Mouse (Mus musculus): ENCODE results near the gene Rcan1. TPM values are rescaled to one million over a fixed set of nuclear protein-coding genes. Genes with fewer than 3 reads are reported as not detected.

Gene Rcan1
- polyA plus RNA-seq, 2 experiments = 28.2 to 38.0 TPM

DNA sequence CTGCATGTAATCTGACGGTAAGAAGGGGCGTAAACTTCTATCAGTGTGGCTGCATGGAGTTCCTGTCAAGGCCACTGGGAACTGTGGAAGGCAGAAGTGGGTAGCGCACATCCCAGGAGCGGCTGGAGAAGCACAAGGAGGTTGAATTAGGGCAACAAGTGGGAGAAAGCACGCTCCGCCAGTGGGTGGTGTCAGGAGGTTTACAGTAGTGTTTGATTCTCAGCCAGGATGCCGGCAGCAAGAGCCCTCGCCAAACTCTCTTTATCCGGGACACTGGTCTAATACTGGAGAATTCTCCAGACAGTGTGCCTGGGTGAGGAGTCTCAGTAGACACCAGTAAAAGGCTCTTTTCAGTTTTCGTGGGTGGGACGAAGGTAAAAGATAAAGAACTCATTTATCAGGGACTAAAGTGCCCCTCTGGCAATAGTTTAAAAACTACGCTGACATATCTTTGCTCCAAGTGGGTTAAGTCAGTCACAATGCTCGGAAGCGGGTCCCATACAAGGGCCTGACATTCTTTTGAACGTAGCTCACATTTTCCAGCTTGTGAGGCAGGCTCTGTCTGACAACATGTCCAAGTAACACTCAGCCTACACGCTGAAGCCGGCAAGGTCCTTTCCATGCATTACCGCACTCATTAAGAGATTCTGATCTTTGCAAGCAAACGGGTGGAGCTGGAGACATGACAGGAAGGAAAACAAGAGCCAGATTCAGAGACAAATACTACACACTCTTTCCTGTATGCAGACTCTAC is 42.3 kb downstream of the Rcan1 start:
- Histone ChIP-seq H3K27ac (replicated peaks; ENCODE audit: low read depth, low read length) (peak overlapping the region; percentile 28; the same call in 1 of the 2 replicates), H3K4me2 (replicated peaks; ENCODE audit: low read depth, low read length, severe bottlenecking) (no peak overlapping the region), H3K4me3 (replicated peaks; ENCODE audit: low read length) (no peak overlapping the region), H3K9me3 (ENCODE audit: control insufficient read depth, low read length) (no peaks in the 10 kb centered on the region), H3K36me3 (ENCODE audit: control insufficient read depth, insufficient read depth, low read length) (no peaks in the 10 kb centered on the region; the same call in 1 of the 2 replicates), H3K4me1 (ENCODE audit: control insufficient read depth, insufficient read depth, low read length) (peaks cover 37% of the 10 kb centered on the region), H3K27me3 (ENCODE audit: control insufficient read depth, insufficient read depth, low read length) (no peaks in the 10 kb centered on the region), H3K9ac (ENCODE audit: low read depth, low read length, severe bottlenecking) (no peak overlapping the region)
- no peak for TF ChIP-seq POLR2A (IDR thresholded peaks at IDR 0.05; ENCODE audit: borderline replicate concordance, extremely low read depth, insufficient read depth, insufficient read length)
- whole genome bisulfite sequencing = 39% methylated on average over 19 of the region's 19 CpGs
- DNase-seq (ENCODE audit: low spot score) (peak; percentile 76), ATAC-seq (ENCODE audit: low FRiP score, low read depth) (no peak; the same call in 1 of the 2 replicates)

DNA sequence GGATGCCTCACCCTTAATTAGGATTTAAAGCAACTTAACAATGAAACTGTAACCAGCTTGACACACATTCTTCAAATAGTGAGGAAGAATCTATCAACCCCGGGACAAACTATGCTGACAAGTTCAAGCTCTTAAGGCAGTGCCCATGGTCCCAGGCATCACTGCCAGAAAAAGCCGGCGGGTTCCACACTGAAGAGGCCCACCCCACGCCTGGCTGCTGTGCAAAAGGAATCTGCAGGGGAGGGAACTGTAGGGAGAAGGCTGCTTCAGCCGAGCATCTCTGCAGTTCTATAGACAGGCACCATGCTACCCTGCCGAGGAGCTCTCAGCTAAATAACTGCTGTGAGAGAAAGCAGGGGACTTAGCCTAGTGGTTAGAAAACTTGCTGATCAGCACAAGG is 44.0 kb downstream of the Rcan1 start:
- peaks cover 53% of the 10 kb centered on the region for H3K4me1 ChIP-seq (ENCODE audit: control insufficient read depth, insufficient read depth, low read length)
- H3K27me3 ChIP-seq (ENCODE audit: control insufficient read depth, insufficient read depth, low read length) = no peaks in the 10 kb centered on the region
- no peak overlapping the region for H3K27ac ChIP-seq (replicated peaks; ENCODE audit: low read depth, low read length)
- no peak overlapping the region for H3K9ac ChIP-seq (ENCODE audit: low read depth, low read length, severe bottlenecking)
- WGBS = 51% methylated on average over 6 of the region's 6 CpGs
- no peak overlapping the region for H3K4me2 ChIP-seq (replicated peaks; ENCODE audit: low read depth, low read length, severe bottlenecking)
- no peak for ATAC-seq (ENCODE audit: low FRiP score, low read depth)
- H3K9me3 ChIP-seq (ENCODE audit: control insufficient read depth, low read length) = no peaks in the 10 kb centered on the region
- H3K36me3 ChIP-seq (ENCODE audit: control insufficient read depth, insufficient read depth, low read length) = no peaks in the 10 kb centered on the region
- TF ChIP-seq POLR2A (IDR thresholded peaks at IDR 0.05; ENCODE audit: borderline replicate concordance, extremely low read depth, insufficient read depth, insufficient read length) = no peak
- no peak overlapping the region for H3K4me3 ChIP-seq (replicated peaks; ENCODE audit: low read length)
- DNase-seq (ENCODE audit: low spot score) = no peak

DNA sequence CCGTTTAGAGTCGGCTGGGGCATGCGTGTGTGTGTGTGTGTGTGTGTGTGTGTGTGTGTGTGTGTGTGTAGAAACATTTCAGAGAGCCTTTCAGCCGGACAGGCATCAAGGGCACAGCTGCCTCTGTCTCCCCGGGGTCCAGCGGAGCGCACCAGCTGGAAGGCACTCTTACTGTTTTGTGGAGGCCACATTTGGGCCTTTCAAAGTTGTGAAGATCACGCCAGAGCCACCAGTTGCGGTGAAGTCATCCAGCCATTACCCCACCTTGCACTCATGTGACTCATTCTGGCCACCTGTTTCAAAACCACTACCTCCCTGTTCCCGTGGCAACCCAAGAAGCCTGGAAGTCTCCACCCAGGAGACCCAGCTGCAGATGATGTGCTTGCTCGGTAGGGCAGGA is 44.8 kb downstream of the Rcan1 start:
- no peak for TF ChIP-seq POLR2A (IDR thresholded peaks at IDR 0.05; ENCODE audit: borderline replicate concordance, extremely low read depth, insufficient read depth, insufficient read length)
- Histone ChIP-seq H3K4me2 (replicated peaks; ENCODE audit: low read depth, low read length, severe bottlenecking) (no peak overlapping the region), H3K4me1 (ENCODE audit: control insufficient read depth, insufficient read depth, low read length) (peaks cover 58% of the 10 kb centered on the region), H3K27me3 (ENCODE audit: control insufficient read depth, insufficient read depth, low read length) (no peaks in the 10 kb centered on the region), H3K9ac (ENCODE audit: low read depth, low read length, severe bottlenecking) (no peak overlapping the region), H3K36me3 (ENCODE audit: control insufficient read depth, insufficient read depth, low read length) (no peaks in the 10 kb centered on the region), H3K27ac (replicated peaks; ENCODE audit: low read depth, low read length) (no peak overlapping the region), H3K4me3 (replicated peaks; ENCODE audit: low read length) (no peak overlapping the region), H3K9me3 (ENCODE audit: control insufficient read depth, low read length) (no peaks in the 10 kb centered on the region)
- WGBS = 66% methylated on average over 11 of the region's 11 CpGs
- ATAC-seq (ENCODE audit: low FRiP score, low read depth) (peak; percentile 38; the same call in 1 of the 2 replicates), DNase-seq (ENCODE audit: low spot score) (no peak)

DNA sequence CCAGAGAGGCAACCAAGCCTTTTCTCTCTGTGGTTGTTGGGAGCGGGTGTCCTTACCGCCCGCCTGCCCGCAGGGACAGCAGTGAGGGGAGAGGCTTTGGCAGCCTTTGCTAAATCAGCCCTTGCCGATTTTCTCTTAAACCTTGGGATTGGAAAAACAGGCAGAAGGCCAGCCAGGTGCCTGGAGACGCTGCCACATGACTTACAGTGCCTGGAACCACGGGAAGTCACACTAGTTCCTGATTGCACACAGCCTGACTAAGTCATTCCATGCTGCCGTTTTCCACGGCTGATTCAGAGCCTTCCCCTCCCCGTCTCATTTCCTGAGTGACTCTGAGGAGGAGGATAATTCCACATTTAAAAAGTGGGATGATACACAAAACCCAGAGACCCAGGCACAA is 47.3 kb downstream of the Rcan1 start:
- no peaks in the 10 kb centered on the region for H3K36me3 ChIP-seq (ENCODE audit: control insufficient read depth, insufficient read depth, low read length)
- peaks cover 46% of the 10 kb centered on the region for H3K4me1 ChIP-seq (ENCODE audit: control insufficient read depth, insufficient read depth, low read length)
- peak; percentile 71 for DNase-seq (ENCODE audit: low spot score)
- H3K27me3 ChIP-seq (ENCODE audit: control insufficient read depth, insufficient read depth, low read length) = no peaks in the 10 kb centered on the region
- peak overlapping the region; percentile 40 for H3K4me2 ChIP-seq (replicated peaks; ENCODE audit: low read depth, low read length, severe bottlenecking)
- H3K9ac ChIP-seq (ENCODE audit: low read depth, low read length, severe bottlenecking) = peak overlapping the region; percentile 14; the same call in 1 of the 2 replicates
- no peak for TF ChIP-seq POLR2A (IDR thresholded peaks at IDR 0.05; ENCODE audit: borderline replicate concordance, extremely low read depth, insufficient read depth, insufficient read length)
- peak overlapping the region; percentile 84 for H3K27ac ChIP-seq (replicated peaks; ENCODE audit: low read depth, low read length)
- H3K9me3 ChIP-seq (ENCODE audit: control insufficient read depth, low read length) = no peaks in the 10 kb centered on the region
- H3K4me3 ChIP-seq (replicated peaks; ENCODE audit: low read length) = no peak overlapping the region
- 14% methylated on average over 10 of the region's 10 CpGs for WGBS
- ATAC-seq (ENCODE audit: low FRiP score, low read depth) = peak; percentile 59; the same call in 1 of the 2 replicates

DNA sequence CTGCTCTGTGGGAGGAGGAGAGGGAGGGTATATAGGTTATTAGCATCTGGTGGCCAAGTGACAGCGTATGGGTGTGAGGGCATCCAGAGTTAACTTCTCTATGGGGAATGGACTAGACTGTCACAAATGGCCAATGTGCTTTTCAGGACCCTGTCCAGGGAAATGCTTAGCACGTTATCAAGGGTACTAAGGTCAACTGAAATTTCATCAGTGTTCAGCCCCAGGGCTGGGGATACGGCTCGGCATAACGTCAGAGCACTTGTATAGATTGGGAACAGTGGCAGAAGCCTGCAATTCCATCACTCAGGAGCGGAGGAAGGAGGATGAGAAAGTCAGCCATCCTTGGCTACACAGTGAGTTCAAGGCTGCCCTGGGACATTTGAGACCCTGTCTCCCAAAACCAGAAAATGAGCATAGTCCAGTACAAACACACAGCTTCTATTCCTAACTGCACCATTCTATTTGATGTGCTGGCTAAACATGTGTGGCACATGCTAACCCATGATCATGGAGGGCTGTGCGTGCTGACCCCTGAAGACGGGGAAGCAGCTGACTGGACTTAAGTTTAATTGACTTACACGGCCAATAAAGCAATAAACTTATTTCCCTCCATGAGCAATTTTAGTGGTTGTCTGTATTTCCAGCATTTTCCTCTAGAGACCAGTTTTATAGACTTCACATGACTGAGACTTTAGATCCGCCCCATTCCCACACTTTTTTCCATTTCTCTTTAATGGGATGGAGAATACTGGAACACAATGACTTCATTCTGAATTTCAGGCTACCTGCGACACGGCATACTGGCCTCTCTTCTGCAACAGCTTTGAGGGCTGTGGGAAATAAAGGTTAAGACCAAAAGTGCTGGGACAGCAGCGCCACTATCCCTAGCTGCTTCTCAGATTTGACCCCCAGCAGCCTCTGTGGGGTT is 48.0 kb downstream of the Rcan1 start:
- Histone ChIP-seq H3K9me3 (ENCODE audit: control insufficient read depth, low read length) (no peaks in the 10 kb centered on the region), H3K4me3 (replicated peaks; ENCODE audit: low read length) (no peak overlapping the region), H3K27me3 (ENCODE audit: control insufficient read depth, insufficient read depth, low read length) (no peaks in the 10 kb centered on the region), H3K36me3 (ENCODE audit: control insufficient read depth, insufficient read depth, low read length) (no peaks in the 10 kb centered on the region), H3K9ac (ENCODE audit: low read depth, low read length, severe bottlenecking) (0 out of 2 replicates have a peak overlapping the region, but pooled peaks have one; percentile 14), H3K27ac (replicated peaks; ENCODE audit: low read depth, low read length) (peak overlapping the region; percentile 84), H3K4me2 (replicated peaks; ENCODE audit: low read depth, low read length, severe bottlenecking) (peak overlapping the region; percentile 40), H3K4me1 (ENCODE audit: control insufficient read depth, insufficient read depth, low read length) (peaks cover 43% of the 10 kb centered on the region)
- peak; percentile 72 for DNase-seq (ENCODE audit: low spot score)
- ATAC-seq (ENCODE audit: low FRiP score, low read depth) = peak; percentile 75
- WGBS = 42% methylated on average over 13 of the region's 13 CpGs
- TF ChIP-seq POLR2A (IDR thresholded peaks at IDR 0.05; ENCODE audit: borderline replicate concordance, extremely low read depth, insufficient read depth, insufficient read length) = no peak
